Mouse (Mus musculus) adrenal gland, adult (tissue): ENCODE measurements at regions not wholly inside any gene's neighbourhood (a gene's known extent, or its start where the extent isn't known, plus 50 kb on each side); places are given as distances from the start of the nearest gene placed in this dataset.

ENCODE experiments used
- DNase-seq, 2 experiments: peaks; one replicate each; pipeline ENCODE4 v3.0.0; 2022 to 2023; ENCODE audit warnings: low spot score in 1 of 2; ENCODE audit not compliant: inconsistent age in 2 of 2

GRCm38 (mm10) chr3:121104571-121105407, 66.7 kb downstream of the Rwdd3 start:
- peak; percentile 61 to 91 for DNase-seq

- DNase-seq, result no peak
Observed at GRCm38 (mm10) chr3:121102871-121103270, 68.6 kb downstream of the Rwdd3 start.

GRCm38 (mm10) chr3:121102120-121102519, 69.4 kb downstream of the Rwdd3 start:
- DNase-seq, result no peak

GRCm38 (mm10) chr3:121100211-121100860, 71.2 kb downstream of the Rwdd3 start:
- no peak for DNase-seq

GRCm38 (mm10) chr3:121093509-121093908, 78.0 kb downstream of the Rwdd3 start:
- peak; percentile 12 to 80 for DNase-seq

- no peak for DNase-seq
Observed at GRCm38 (mm10) chr3:121088724-121089123, 82.8 kb downstream of the Rwdd3 start.

GRCm38 (mm10) chr3:121068676-121069075, 102.8 kb downstream of the Rwdd3 start:
- peak in 1 of 2 experiments; percentile 64 for DNase-seq

GRCm38 (mm10) chr3:121035904-121036549, 135.5 kb downstream of the Rwdd3 start:
- no peak for DNase-seq

- no peak for DNase-seq
Observed at GRCm38 (mm10) chr3:121025546-121026157, 145.8 kb downstream of the Rwdd3 start.

GRCm38 (mm10) chr3:121024810-121025209, 146.7 kb downstream of the Rwdd3 start:
- DNase-seq, result no peak

GRCm38 (mm10) chr3:121021126-121021848, 150.2 kb downstream of the Rwdd3 start:
- DNase-seq, result no peak

- DNase-seq, result no peak
Observed at GRCm38 (mm10) chr3:121009223-121009622, 162.3 kb downstream of the Rwdd3 start.

- no peak for DNase-seq
Observed at GRCm38 (mm10) chr3:120983556-120984270, 187.8 kb downstream of the Rwdd3 start.

- peak in 1 of 2 experiments; percentile 19 for DNase-seq
Observed at GRCm38 (mm10) chr3:120982795-120983555, 188.5 kb downstream of the Rwdd3 start.

GRCm38 (mm10) chr3:120982218-120982617, 189.3 kb downstream of the Rwdd3 start:
- no peak for DNase-seq

GRCm38 (mm10) chr3:120970746-120971466, 200.6 kb downstream of the Rwdd3 start:
- no peak for DNase-seq

GRCm38 (mm10) chr3:120946906-120947305, 224.6 kb downstream of the Rwdd3 start:
- DNase-seq, result no peak

- peak in 1 of 2 experiments; percentile 16 for DNase-seq
Observed at GRCm38 (mm10) chr3:120934401-120934800, 237.1 kb downstream of the Rwdd3 start.

GRCm38 (mm10) chr3:120920351-120920750, 251.1 kb downstream of the Rwdd3 start:
- DNase-seq, result peak in 1 of 2 experiments; percentile 77
